Mouse (Mus musculus) kidney, postnatal 25 days (tissue): Measurements from ENCODE around the gene Cenpe.

Source experiments
- DNase-seq, 2 experiments: peaks; one replicate each; pipeline ENCODE4 v3.0.0; 2021; ENCODE audit warnings: mixed read lengths in 2 of 2

Gene Cenpe

DNA sequence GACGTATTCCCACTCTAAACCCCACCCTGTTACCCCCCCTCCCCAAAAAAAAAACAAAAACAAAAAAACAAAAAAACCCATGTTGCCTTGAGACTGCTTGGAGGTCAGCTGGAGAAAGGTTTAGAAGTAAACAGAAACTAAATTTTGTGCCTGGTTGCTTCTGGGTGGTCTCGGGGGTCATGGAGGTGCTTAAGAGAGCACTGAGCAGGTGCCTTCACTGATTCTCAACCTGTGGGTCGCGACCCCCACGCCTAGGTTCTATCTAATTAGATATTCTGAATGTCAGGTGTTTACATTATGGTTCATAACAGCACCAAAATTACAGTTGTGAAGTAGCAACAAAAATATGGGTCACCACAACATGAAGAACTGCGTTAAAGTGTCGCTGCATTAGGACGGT is 69.4 kb downstream of the Cenpe start:
- no peak for DNase-seq

DNA sequence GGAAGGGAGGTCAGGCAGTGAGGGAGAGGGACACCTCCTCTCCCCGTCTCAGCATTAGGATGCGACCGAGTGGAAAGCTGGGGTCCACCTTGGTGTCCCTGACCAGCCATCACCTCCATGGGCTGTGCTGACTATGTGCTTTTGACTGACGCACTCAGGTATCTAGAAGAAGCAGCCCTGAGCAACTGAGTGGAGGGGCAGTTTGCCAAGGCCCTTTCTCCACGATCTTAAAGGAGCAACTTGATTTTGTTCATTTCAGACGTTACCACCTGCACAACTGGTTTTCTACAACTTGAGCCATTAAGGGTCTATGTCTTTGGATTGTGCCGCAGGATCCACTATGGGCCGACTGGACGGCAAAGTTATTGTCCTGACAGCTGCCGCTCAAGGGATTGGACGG is 72.9 kb downstream of the Cenpe start:
- DNase-seq, result peak; percentile 44 to 59

DNA sequence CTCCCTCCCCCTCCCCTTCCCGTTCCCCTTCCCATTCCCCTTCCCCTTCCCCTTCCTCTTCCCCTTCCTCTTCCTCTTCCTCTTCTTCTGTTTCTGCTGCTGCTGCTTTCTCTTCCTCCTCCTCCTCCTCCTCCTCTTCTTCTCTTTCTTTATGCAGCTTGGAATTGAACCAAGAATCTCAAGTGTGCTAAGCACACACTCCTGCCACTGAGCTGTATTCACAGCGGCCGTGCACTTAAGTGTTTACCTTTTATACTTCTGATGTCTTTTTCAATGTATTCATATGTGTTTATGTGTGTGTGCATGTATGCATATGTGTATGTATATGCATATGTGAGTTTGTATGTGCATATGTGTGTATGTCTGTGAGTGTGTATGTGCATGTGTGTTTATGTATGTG is 73.5 kb downstream of the Cenpe start:
- no peak for DNase-seq

DNA sequence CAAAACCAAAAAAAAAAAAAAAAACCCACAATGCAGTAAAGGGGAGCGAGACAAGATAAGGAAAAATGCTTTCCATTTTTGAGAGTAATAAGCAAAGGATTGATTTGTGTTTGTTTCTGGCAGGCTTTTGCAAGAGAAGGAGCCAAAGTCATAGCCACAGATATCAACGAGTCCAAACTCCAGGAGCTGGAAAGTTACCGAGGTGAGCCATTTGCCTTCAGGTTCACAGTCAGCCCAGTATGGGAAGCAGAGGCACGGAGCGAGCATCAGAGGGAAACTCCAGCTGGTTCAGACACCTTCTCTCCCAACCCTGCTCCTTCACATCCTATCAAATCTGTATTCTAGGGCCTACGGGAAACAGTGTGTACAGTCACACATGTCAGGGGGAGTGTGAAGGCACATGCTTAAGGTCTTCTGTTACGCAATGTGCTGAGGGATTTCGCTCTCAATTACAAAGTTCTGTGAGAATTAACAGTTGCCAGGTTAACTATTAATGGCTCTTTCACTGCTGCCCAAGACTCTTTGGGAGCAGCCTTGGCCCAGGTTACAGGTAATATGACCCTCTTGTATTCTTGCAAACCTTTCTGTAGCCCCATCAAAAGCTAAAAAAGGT is 75.9 kb downstream of the Cenpe start:
- peak; percentile 55 to 75 for DNase-seq

DNA sequence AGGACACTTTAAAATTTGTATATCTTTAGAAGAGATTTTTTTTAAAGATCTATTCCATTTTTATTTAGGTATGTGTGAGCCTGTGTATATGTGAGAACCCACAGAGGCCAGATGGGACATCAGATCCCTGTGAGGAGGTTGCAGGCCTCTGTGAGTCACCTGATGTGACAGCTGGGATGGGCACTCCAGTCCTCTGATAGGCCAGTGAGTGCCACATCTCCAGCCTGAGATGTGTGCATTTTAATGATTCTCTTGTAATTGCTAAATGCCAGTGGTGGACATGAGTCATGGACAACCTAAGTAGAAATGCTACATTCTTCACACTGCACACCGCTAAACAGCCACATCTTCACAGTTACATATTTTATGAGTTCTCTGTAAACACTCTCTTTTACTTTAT is 76.8 kb downstream of the Cenpe start:
- DNase-seq, result no peak

DNA sequence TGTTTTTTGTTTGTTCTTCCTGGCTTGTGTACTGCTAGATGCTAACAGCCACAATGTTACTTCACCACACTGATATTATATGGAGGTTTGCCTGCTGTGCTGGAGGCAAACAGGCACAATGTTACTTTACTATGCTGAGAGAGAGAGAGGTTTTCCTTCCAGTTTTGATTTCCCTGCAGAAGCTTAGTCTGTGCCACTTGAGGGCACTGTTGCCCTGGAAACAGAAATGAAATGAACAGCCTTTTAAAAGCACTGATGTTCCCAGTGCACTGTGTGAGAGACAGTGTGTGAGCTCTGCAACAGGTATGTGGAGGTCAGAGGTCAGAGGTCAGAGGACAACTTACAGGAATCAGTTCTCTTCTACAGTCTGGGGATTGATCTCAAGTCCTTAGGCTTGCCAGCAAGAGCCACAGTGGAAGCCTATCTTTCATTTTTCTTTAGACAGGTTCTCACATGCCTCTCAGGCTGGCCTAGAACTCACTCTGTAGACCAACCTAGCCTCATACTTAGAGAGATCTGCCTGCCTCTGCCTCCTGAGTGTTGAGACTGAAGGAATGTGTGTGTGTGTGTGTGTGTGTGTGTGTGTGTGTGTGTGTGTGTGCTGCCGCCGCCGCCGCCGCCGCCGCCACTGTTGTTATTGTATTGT is 78.0 kb downstream of the Cenpe start:
- DNase-seq, result peak in 1 of 2 experiments; percentile 51

DNA sequence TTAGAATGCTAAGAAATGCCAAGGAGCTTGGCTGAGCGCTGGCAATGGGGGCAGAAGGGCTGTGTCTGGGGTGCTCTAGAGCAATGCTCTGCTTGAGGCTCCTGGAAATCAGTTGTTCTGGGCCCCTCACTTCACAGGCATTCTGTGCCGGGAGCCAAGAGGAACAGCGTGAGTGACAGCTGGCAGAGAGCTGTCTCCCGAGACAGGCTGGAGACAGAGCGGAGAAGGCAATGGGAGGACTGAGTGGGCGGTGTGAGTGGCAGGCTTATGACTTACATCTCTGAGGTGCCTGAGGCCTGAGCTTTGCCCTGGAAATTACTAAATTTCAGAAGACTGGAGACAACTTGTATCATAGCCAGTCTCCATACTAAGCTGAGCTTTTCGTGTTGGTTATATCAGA is 81.4 kb downstream of the Cenpe start:
- no peak for DNase-seq

DNA sequence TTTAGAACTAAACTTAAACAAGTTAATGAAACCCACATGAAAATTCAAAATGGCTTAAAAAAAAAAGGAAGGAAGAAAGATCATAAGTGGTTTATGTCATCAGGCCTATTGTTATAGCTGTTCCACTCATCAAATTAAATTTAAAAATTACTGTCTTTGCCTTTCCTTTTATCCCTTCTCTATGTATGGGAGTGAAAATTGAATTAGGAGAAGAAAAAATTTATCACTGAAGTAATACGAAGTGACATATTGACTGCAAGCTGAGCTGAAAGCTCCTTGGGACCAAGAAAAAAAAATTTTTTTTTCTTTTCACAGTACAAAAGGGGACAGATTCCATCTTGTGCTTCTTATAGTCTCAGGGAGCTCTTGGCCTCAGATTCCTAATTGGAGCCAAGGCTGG is 83.2 kb downstream of the Cenpe start:
- DNase-seq, result no peak

DNA sequence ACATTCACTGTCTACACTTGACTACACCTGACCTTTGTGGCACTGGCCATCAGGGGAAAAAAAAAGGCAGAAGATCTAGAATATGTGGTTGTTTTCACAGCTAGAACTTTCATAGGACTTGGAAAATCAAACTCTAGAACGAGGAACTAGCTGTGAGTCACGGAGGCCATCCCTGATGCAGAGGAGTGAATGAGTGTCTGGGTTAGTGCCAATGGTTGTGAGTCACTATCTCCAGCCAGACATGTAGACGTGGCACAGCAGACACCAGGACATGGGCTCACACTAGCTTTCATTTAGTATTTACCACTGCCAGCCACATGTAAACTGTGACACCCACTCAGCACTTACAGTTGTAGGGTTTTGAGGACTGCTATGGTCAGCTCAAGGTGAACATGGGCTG is 86.2 kb downstream of the Cenpe start:
- no peak for DNase-seq

DNA sequence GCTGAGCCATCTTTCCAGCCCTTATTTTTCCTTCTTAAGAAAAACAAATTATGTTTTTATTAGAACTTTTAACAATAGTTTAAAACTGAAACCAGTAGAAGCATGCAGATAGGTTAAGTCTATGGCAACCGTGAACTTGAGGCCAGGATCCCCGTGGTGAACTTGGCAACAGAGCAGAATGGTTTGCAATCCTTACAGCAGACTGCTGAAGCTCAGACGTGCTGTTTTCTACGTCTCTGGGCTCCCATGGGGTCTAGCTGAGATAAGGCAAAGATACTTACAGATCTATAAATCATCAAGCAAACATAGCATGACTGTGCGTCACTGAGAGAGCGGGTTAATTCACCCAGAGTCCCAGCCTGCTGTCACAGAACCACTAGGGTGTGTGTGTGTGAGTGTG is 87.7 kb downstream of the Cenpe start:
- DNase-seq, result no peak

DNA sequence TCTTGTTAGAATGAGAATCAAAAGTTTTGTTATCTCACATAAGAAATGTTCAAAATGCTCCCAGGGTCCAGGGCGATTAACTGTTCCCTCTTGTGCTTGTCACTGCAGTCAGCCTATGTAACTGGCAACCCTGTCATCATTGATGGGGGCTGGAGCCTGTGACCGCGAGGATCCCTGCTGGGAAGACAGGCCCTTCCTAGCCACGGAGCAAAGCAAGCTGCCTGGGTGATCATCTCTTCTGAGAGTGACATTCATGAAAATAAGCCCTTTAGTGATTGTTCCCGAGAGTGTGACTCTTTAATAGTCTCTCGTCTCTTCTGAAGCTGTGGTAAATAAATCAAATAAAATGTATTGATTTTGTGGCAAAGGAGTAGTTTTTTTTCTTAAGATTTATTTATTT is 91.7 kb downstream of the Cenpe start:
- DNase-seq, result no peak

DNA sequence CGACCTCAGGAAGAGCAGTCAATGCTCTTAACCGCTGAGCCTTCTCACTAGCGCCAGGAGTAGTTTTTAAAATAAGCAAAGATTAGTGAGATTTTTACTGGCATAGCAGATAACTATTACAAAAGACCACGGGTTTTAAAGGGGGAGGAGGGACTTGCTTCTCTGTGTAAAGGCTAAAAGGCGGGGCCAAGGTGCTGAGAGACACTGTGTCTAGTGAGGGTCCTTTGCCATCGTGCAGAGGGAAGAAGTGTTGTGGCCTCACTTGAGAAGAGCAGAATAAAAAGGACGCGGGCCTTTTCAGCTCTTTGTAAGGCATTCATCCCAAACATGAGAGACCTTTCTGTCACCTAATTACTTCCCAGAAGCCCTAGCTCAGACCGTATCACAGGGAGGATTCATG is 92.2 kb downstream of the Cenpe start:
- DNase-seq, result no peak

DNA sequence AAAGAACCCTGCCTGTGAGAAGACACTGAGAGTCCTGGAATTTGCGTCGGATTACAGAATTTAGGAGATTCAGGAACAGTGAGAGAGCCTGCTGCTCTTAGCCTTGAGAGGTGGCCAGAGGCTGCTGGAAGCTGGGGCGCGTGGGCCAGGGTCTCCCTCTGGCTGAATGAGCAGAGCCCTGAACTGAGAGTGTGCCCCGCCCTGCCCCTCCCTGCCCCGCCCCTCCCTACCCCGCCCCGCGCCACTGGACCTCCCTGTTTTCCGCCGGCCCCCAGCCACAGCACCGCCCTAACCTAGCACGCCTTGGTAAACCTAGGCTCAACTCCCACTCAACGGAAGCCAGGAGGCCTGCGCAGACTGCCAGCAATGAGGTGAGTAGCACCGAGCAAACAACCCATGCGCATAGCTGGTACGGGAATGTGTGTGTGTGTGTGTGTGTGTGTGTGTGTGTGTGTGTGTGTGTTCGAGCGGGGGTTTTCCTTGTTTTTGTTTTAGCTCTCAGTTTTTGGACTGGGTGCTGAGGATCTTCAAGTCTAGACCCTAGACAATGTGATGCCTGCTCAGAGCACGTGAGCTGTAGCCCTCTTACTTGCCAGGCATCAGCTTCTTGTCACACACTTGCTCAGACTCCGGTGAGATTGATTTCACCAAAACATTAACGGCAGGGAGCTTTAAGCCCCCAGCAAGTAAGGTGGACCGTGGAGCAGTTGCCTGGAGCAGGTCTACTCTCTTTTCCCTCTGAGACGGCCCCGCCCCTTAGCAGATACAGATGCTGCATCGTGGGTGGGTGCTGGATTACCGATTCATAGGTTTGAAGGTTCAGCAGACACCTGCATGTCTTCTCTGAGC is 95.3 kb downstream of the Cenpe start, which contains the start of gene Slc9b2:
Slc9b2 (plus strand) TSS at position 290 of the 849 bp plus-strand sequence.
- DNase-seq, result peak; percentile 25 to 49

DNA sequence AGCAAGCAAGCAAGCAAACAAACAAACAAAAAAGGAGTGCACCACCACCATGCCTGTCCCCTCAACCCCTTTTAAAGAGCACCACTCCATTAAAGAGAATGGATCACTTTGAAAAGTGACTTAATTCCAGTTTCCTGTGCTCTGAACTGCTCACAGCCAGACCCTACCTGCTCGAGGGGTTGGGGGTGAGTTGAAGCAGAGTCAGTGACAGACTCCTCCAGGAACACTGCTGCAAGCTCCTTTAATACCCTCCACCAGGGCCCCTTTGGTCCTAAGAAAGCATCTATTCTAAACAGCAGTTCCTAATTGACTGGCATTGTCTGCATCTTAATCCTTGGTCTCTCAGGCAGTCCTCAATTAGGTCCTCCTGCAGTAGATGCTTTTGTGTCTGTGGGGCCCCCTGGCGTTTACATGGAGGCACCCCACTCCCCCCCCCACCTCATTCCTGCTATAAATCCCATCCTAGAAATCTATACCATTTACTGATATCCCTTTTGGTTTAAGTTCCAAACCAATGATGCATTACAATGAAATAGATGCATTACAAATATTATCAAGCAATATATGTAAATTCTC is 100.7 kb downstream of the Cenpe start:
- no peak for DNase-seq

DNA sequence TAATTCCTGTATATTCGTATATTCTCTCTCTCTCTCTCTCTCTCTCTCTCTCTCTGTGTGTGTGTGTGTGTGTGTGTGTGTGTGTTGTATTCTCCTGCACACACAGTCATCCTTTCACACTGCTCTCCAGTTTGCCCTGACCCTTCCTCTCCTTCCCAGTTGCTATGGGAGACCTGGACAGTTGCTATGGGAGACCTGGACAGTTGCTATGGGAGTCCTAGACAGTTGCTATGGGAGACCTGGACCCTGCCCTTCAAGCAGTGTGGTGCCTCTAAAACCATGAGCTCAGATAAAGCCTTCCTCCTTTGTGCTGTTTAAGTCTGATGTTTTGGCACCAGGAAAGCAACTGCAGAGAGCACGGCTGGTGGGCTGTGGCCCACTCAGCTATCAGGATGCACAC is 101.4 kb downstream of the Cenpe start:
- DNase-seq, result no peak

DNA sequence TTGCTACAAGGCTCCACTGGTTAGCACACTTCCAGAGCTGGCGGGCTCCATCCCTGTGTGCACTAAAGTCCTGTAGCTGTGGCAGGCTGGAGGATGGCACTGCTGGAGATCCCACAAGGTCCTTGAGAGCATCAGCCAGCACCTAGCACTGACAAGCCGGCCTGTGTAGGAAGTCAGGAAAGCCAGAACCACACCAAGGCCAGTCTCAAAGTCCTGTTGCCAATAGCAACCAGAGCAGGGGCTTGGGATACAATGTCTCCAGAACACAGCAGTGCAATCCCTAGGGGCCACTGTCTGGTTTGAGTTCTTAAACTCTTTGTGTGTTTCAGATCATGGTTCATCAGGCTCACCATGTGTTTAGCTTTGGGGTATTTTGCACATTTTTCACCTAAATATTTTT is 102.5 kb downstream of the Cenpe start:
- DNase-seq, result no peak

DNA sequence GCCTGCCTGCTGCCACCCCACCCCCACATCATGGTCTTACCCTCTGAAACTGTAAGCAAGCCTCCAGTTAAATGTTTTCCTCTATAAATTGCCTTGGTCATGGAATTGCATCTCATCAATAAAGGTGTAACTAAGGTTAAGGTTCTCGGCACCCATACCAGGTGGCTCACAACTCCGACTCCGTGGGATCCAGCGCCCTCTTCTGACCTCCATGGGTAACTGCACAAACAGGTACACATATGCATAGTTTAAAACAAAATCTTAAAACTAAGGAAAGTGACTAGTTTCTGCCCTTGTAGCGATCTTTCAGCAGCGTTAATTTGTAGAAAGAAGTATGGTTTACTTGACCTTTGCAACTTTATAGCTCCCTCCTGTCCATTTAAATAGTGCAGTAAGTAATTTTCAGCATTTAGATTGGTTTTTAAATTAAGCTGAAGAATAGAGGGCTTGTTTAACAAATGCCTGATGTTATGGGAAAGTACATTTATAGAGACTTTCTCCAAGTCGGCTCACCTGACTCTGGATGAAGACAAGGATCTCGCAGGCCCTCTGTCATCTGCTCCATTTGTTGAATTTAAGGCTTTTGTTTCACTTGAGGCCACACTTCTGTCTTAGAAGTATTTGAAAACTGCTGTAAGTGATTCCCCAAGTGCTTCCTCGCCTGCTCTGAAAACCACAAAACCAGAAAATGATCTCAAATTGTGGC is 103.5 kb downstream of the Cenpe start:
- no peak for DNase-seq

DNA sequence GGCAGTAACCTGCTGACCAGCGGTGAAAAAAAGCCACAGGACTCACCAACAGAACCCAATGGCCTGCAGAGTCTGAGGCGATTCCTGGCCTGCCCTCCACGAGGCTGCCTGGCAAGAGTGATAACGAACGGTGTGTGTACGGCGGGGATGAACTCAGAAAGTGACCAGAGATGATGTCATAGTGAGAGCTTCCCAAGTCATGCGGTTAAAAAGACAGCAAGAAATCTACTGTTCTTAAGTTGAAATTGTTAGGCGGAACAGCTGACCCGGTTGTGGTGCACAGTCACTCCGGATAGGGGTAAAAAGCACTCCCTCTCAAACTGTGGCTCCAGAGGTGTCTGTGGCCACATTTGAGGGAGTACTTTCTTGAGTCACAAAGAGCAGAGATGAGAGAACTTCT is 106.0 kb downstream of the Cenpe start:
- DNase-seq, result no peak
